Mouse (Mus musculus): ENCODE measurements around the gene Sox10. TPM values are rescaled to one million over a fixed set of nuclear protein-coding genes. Genes with fewer than 3 reads are reported as not detected.

Gene Sox10
- polyA plus RNA-seq, 1 experiment, result 80.8 TPM

DNA sequence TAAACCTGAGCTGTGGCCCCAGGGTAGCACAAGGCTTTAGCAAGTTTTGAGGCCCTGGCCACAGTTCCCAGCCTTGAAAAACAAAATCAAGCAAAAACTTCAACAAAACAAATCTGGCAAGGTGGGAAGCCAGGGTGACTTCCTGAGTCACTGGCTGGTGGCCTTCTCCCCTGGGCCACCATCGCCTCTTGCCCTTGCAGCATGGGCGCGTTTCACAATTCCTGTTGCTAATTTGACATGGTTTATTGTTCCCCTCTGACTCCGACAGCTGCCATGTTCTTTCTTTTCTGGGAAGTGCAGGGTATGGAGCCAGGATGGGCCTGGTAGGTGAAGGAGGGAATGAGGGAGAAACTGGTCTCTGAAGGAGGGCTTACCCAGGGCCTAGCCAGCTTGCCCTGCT is 42.9 kb downstream of the Sox10 start:
- 40% methylated on average over 4 of the region's 4 CpGs for WGBS
- Histone ChIP-seq H3K4me1 (ENCODE audit: control insufficient read depth, insufficient read depth, low read length) (no peaks in the 10 kb centered on the region), H3K27me3 (ENCODE audit: control insufficient read depth, insufficient read depth, low read length) (no peaks in the 10 kb centered on the region), H3K27ac (ENCODE audit: insufficient read depth, low read length) (no peak overlapping the region), H3K4me3 (replicated peaks; ENCODE audit: insufficient read depth, low read depth, low read length) (no peak overlapping the region)
- DNase-seq, result no peak
- TF ChIP-seq CTCF (IDR thresholded peaks at IDR 0.05; ENCODE audit: borderline replicate concordance, insufficient read depth, low read depth, low read length) (no peak), POLR2A (IDR thresholded peaks at IDR 0.05; ENCODE audit: borderline replicate concordance, insufficient read depth, low read length) (no peak)

DNA sequence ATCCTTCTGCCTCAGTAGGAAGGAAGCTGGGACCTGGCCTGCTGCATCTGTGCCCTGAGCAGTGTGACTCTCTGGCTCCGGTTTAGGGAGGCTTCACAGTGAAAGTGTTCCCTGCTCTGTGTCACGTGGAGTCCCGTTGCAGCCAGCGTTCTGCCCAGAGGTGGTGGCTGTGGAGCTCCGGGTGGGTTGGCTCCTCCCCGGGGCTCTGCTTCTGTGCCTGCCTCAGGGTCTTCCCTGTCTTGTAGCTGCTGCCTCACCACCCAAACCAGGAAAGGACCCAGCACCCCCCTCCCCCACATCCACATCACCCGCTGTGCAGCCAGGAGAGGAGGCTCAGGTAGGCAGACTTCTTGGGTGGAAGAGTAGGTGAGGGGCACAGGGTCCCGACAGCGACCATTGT is 45.5 kb downstream of the Sox10 start:
- 78% methylated on average over 9 of the region's 9 CpGs for WGBS
- H3K27ac ChIP-seq (ENCODE audit: insufficient read depth, low read length), result no peak overlapping the region
- H3K4me1 ChIP-seq (ENCODE audit: control insufficient read depth, insufficient read depth, low read length), result no peaks in the 10 kb centered on the region
- TF ChIP-seq POLR2A (IDR thresholded peaks at IDR 0.05; ENCODE audit: borderline replicate concordance, insufficient read depth, low read length), result no peak
- no peak for TF ChIP-seq CTCF (IDR thresholded peaks at IDR 0.05; ENCODE audit: borderline replicate concordance, insufficient read depth, low read depth, low read length)
- H3K4me3 ChIP-seq (replicated peaks; ENCODE audit: insufficient read depth, low read depth, low read length), result no peak overlapping the region
- DNase-seq, result no peak
- no peaks in the 10 kb centered on the region for H3K27me3 ChIP-seq (ENCODE audit: control insufficient read depth, insufficient read depth, low read length)

- Histone ChIP-seq H3K27me3 (ENCODE audit: control insufficient read depth, insufficient read depth, low read length) (no peaks in the 10 kb centered on the region), H3K4me1 (ENCODE audit: control insufficient read depth, insufficient read depth, low read length) (peaks cover 9% of the 10 kb centered on the region), H3K27ac (ENCODE audit: insufficient read depth, low read length) (no peak overlapping the region), H3K4me3 (replicated peaks; ENCODE audit: insufficient read depth, low read depth, low read length) (no peak overlapping the region)
- WGBS, result 54% methylated on average over 5 of the region's 5 CpGs
- DNase-seq, result no peak
- TF ChIP-seq CTCF (IDR thresholded peaks at IDR 0.05; ENCODE audit: borderline replicate concordance, insufficient read depth, low read depth, low read length) (no peak), POLR2A (IDR thresholded peaks at IDR 0.05; ENCODE audit: borderline replicate concordance, insufficient read depth, low read length) (no peak)
Observed at GRCm38 (mm10) chr15:79115276-79115675, 49.8 kb downstream of the Sox10 start.

- DNase-seq, result no peak
Observed at GRCm38 (mm10) chr15:79111774-79112173, 53.3 kb downstream of the Sox10 start.

GRCm38 (mm10) chr15:79110528-79110927 is 54.5 kb downstream of the Sox10 start:
- TF ChIP-seq POLR2A (IDR thresholded peaks at IDR 0.05; ENCODE audit: borderline replicate concordance, insufficient read depth, low read length) (no peak), CTCF (IDR thresholded peaks at IDR 0.05; ENCODE audit: borderline replicate concordance, insufficient read depth, low read depth, low read length) (no peak)
- no peaks in the 10 kb centered on the region for H3K27me3 ChIP-seq (ENCODE audit: control insufficient read depth, insufficient read depth, low read length)
- peaks cover 9% of the 10 kb centered on the region for H3K4me1 ChIP-seq (ENCODE audit: control insufficient read depth, insufficient read depth, low read length)
- 26% methylated on average over 2 of the region's 2 CpGs for WGBS
- peak overlapping the region; percentile 60 for H3K4me3 ChIP-seq (replicated peaks; ENCODE audit: insufficient read depth, low read depth, low read length)
- no peak overlapping the region for H3K27ac ChIP-seq (ENCODE audit: insufficient read depth, low read length)
- no peak for DNase-seq

More at GRCm38 (mm10) chr15:79111774-79112173, 53.3 kb downstream of the Sox10 start:
- H3K27me3 ChIP-seq (ENCODE audit: control insufficient read depth, insufficient read depth, low read length), result no peaks in the 10 kb centered on the region
- no peak overlapping the region for H3K4me3 ChIP-seq (replicated peaks; ENCODE audit: insufficient read depth, low read depth, low read length)
- peaks cover 9% of the 10 kb centered on the region for H3K4me1 ChIP-seq (ENCODE audit: control insufficient read depth, insufficient read depth, low read length)
- TF ChIP-seq CTCF (IDR thresholded peaks at IDR 0.05; ENCODE audit: borderline replicate concordance, insufficient read depth, low read depth, low read length), result no peak
- TF ChIP-seq POLR2A (IDR thresholded peaks at IDR 0.05; ENCODE audit: borderline replicate concordance, insufficient read depth, low read length), result no peak
- WGBS, result 63% methylated on average over 4 of the region's 4 CpGs
- no peak overlapping the region for H3K27ac ChIP-seq (ENCODE audit: insufficient read depth, low read length)

- no peak for TF ChIP-seq POLR2A (IDR thresholded peaks at IDR 0.05; ENCODE audit: borderline replicate concordance, insufficient read depth, low read length)
- TF ChIP-seq CTCF (IDR thresholded peaks at IDR 0.05; ENCODE audit: borderline replicate concordance, insufficient read depth, low read depth, low read length), result no peak
- no peak for DNase-seq
- H3K4me3 ChIP-seq (replicated peaks; ENCODE audit: insufficient read depth, low read depth, low read length), result peak overlapping the region; percentile 60
- no peak overlapping the region for H3K27ac ChIP-seq (ENCODE audit: insufficient read depth, low read length)
- H3K27me3 ChIP-seq (ENCODE audit: control insufficient read depth, insufficient read depth, low read length), result no peaks in the 10 kb centered on the region
- H3K4me1 ChIP-seq (ENCODE audit: control insufficient read depth, insufficient read depth, low read length), result peaks cover 9% of the 10 kb centered on the region
- 13% methylated on average over 9 of the region's 9 CpGs for WGBS
Observed at GRCm38 (mm10) chr15:79110031-79110430, 55.0 kb downstream of the Sox10 start.

DNA sequence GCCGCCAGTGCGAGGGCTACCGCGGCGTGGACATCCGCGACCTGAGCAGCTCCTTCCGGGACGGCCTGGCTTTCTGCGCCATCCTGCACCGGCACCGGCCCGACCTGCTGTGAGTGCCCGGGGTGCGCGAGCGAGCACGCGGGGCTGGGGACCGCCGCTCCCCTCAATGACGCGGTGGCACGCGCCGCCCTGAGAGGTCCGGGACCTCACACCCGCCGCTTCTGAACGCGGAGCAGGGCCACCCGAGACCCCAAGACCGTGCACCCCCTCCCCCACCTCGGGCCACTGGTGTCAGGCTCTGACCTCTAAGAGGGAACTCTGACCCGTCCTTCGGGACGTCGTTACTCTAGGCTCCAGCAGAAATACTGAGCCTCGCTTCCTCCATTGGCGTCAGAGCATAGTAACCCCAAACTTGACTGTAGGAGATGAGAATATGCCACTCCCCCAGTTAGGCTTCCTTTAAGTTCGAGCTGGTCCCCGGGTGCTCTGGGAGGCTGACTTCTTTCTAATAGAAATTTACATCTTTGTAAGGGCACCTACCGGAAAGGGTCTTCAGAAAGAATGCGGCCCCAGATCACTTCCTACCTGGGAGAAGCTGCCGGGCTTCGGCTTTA is 55.6 kb downstream of the Sox10 start:
- no peak for TF ChIP-seq CTCF (IDR thresholded peaks at IDR 0.05; ENCODE audit: borderline replicate concordance, insufficient read depth, low read depth, low read length)
- TF ChIP-seq POLR2A (IDR thresholded peaks at IDR 0.05; ENCODE audit: borderline replicate concordance, insufficient read depth, low read length), result no peak
- under 1% methylated on average over 46 of the region's 46 CpGs for WGBS
- DNase-seq, result no peak
- Histone ChIP-seq H3K4me1 (ENCODE audit: control insufficient read depth, insufficient read depth, low read length) (peaks cover 9% of the 10 kb centered on the region), H3K27ac (ENCODE audit: insufficient read depth, low read length) (peak overlapping the region; percentile 66; the same call in 1 of the 2 replicates), H3K27me3 (ENCODE audit: control insufficient read depth, insufficient read depth, low read length) (no peaks in the 10 kb centered on the region), H3K4me3 (replicated peaks; ENCODE audit: insufficient read depth, low read depth, low read length) (peak overlapping the region; percentile 60)

Data from cerebellum, adult 2 months (tissue).